Mouse (Mus musculus) activated CD4-positive, CD25-positive, alpha-beta regulatory T cell, adult 4 months (primary cell): ENCODE data around the gene Tmem259. TPM values are rescaled to one million over a fixed set of nuclear protein-coding genes. Genes with fewer than 3 reads are reported as not detected.
"Not testable (repeated sequence)": the region's sequence is repeated elsewhere in the genome, so short reads cannot be mapped to it uniquely, and the experiment has no call there.

ENCODE experiments used
- ATAC-seq: one replicate; pipeline ENCODE4 v1.8.0; 2017
- polyA plus RNA-seq, 2 experiments: library from polyadenylated mRNA; unstranded; fragments of 100-300 nt; shearing (Covaris generic); gene quantifications; one replicate each; pipeline ENCODE4 v1.2.1; 2017

Gene Tmem259
- polyA plus RNA-seq, 2 experiments from 2014 or later = 1.9 to 3.8 TPM

DNA sequence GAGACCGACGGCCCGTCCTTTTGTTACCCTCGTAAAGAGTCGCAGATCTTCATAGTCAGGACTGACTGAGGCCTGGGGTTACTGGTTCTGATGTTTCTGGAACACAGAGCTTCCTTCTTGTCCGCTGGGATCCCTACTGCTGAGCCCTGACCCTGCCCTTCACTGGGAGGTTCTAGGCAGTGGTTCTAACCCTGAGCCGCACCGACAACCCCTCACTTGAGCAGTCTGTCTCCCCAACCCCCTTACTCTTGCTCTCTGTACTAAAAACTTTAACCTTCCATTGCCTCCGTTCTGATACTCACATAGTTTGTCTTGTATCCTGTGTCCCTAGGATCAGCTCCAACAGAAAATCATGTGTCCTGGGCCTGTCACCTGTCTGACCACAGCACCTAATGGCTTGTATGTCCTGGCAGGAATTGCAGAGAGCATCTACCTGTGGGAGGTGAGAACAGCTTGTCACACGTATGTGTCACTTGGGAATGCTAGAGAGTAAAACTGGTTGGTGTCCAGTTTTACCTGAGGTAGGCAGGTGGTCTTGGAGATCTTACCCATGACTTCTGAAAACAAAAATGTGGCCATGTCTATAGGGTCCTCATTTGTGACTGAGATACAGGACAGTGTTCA is 23.3 kb downstream of the Tmem259 start:
- no peak for ATAC-seq

DNA sequence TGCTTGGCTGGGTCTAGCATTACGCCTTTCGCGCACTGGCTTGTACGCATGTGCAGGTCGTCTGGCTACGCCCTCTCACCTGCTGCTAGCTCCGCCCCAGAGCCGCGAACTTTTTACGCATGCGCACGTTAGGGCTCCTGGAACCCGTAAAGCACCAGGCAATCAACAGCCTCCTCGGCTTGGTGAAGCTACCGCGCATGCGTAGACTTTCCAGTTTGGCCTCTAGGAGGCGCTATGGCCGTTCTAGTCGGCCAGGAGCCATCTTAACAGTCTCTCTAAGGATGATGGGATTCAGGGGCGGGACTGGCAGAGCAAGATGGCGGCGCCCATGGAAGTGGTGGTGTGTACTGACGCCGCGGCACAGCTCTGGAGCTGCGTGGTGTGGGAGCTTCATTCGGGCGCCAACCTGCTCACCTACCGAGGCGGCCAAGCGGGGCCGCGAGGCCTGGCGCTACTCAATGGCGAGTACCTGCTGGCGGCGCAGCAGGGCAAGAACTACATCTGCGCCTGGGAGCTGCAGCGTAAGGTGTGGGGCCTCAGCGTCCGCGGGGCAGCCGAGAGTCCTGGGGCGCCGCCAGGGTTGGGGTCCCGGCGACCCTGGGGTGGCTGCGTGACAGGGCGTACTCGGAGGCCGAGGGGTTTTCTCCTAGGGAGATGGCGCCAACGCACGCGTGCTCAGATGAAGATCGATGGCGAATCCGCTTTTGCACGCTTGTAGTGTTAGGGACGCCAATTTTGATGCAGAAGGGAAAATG is 24.1 kb downstream of the Tmem259 start, which contains the start of gene Wdr18:
Gene Wdr18, plus strand, starts transcription at position 306 of the 755 bp plus-strand sequence.
- peak; percentile 88 for ATAC-seq

DNA sequence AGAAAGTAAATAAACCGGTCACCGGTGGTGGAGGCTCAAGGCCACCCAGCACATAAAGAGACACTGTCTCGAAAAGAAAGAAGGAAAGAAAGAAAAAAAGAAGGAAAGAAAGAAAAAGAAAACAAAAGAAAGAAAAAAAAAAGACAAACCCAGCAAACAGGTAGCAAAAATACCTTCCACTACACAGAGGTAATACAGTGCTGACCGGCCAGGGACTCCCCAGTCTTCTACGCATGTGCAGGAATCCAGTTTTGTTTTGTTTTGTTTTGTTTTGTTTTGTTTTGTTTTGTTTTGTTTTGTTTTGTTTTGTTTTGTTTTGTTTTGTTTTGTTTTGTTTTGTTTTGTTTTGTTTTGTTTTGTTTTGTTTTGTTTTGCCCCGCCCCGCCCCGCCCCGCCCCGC is 24.7 kb downstream of the Tmem259 start:
- ATAC-seq = not testable (repeated sequence)

DNA sequence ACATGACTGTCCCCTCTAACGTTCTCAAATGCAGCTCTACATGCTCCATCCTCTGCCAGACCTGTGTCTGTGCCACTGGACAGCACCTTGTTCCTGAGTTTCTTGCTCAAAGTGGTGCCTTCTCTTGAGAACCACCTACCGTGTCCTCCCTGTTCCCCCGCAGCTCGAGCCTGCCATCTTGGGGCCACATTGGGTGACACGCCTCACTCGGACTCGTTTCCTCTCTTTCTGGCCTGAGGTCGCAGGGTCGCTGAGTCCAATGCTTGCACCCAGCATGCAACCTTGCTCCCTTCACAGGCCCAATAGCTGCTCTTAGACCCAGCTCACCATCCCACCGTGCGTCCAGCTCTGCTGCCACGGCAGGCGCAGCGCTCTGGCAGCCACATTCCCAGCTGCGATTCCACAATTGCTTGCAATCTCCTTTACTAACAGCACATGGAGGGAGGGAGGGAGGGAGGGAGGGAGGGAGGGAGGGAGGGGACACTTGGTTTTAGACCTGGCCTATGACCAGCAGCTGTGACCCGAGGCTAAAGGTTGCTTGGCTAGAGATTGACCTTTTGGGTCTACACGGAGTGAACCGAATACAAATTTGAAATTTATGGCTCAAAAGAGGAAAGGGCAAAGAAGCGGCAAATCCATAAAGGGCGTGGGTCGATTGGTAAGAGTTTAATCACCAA is 25.9 kb downstream of the Tmem259 start:
- ATAC-seq = no peak

DNA sequence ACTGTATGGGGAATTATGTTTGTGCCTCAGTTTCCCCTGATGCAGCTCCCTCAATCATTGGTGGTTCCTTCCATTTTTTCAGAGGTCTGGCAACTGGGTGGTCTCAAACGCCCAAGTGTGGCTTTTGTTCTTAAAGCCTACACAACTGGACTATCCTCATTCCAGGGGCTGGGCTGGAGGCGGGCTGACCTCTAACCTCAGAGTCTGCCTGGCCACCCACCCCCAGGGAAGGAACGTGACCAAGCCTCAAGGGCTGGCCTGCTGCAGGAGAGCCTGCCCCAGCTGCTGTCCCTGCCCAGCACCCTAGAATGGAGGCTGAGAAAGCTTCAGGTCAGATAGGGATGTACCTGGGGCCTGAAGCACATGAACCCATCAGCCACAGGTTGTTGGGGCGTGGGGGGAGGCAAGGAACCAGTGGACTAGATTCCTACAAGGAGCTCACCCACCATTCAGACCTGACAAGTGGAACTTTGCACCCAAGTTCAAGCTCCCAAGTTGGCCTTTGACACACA is 27.4 kb downstream of the Tmem259 start:
- no peak for ATAC-seq

DNA sequence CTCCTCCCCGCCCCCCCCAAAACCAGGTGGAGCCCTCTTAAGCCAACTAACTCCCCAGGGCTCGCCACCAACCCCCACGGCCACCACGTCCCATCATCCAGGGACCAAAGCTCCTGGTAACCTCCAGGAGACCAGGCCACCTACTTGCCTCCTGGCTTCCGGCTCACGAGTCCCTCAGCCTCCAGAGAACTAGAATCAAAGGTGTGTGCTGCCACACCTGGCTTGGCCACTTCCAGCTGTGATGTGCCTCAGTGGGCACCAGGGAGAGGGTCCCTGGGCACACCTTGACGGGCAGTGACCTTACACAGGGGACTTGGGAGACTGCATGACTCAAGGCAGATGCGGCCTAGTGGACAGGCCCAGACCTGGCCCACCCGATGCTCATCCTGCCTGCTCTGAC is 28.4 kb downstream of the Tmem259 start:
- no peak for ATAC-seq

DNA sequence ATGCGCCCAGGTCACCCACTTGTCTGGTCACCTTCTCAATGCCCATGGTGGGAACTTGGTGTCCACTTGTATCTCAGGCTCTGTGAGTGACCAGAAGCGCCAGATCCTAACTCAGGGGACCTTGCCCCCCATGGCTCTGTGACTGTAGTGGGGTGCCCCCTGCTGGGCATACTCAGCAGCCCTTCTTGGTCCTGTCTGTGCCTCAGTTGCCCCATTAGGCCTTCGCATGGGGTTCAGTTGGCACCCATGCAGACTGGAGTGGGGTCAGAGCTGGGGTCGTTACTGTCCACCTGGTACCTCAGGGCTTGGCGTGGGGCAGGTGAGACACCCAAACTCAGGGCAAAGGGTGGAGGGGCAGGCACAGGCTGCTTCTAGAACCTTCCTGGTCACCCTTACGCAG is 30.2 kb downstream of the Tmem259 start:
- ATAC-seq = no peak

DNA sequence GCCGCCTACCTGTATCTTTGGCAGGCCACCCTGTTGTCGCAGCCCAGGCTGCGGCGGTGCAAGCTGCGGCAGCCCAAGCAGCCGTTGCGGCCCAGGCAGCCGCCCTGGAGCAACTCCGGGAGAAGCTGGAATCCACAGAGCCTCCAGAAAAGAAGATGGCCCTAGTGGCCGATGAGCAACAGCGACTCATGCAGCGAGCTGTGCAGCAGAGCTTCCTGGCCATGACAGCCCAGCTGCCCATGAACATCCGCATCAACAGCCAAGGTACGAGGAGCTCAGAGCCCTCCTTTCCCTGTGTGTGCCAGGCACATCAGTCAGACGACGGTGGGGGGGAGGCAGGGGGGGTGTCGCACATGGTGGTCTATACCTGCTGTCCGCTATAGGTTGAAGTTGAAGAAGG is 33.5 kb downstream of the Tmem259 start:
- no peak for ATAC-seq

DNA sequence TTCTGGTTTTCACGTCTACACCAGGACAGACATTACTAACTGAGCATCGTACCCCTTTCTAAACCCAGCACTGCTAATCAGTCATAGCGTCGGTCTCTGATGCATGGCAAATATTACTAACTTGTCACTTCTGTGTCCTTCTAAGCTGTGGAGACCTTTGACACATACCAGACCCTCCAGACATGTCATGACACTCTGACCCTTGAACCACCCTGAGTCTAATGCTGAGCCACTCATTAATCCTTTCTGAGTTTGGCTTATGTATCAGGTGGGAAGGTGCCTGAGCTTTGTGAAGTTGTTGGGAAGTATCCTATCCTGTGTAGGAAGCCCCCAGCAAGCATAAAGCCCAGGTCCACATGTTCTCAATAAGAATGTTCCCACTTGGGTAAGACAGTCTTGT is 34.3 kb downstream of the Tmem259 start:
- ATAC-seq = no peak

DNA sequence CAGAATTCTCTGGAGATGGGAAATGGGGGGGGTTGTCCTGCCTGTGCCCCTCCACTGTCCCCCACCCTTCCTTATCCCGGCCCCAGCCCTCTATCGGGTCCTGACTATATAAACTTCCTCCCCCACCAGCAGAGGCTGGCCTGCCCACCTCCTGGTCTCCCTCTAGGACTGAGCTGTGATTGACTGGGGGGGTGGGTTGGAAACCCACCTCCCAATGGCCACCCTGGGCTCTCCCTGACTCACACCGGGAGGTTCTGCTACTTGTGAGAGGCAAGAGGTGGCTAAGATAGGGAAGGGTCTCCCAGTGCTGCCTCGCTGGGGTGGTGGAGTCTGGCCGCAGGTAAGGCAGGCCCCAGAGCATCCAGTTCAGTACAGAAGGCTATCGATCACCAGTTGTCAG is 36.6 kb downstream of the Tmem259 start:
- no peak for ATAC-seq

DNA sequence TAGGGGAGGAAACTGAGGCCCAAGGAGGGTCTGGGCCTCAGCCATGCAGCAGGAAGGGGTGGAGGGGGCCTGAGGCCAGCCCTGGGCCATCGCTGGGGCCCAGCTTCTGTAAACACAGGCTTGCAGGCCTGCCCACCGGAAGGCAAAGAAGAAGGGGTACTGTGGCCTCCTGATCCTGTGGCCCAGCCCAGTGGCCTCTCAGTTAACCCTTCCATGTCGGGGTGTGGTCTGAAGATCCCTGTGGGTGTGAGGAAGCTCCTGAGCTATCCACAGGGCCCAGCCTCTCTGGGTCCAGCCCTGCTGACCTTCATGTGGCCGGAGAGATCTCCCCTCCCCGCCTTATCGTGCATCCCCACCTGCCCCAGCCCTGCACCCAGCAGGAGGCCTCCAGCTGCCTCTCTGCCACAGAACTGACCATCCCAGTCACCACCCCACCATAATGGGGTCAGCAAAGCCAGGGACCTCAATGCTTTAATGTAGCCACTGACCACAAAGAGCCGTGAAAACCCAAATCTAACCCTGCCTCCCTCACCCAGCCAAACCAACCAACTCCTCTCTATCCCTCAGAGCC is 37.3 kb downstream of the Tmem259 start:
- ATAC-seq = no peak

DNA sequence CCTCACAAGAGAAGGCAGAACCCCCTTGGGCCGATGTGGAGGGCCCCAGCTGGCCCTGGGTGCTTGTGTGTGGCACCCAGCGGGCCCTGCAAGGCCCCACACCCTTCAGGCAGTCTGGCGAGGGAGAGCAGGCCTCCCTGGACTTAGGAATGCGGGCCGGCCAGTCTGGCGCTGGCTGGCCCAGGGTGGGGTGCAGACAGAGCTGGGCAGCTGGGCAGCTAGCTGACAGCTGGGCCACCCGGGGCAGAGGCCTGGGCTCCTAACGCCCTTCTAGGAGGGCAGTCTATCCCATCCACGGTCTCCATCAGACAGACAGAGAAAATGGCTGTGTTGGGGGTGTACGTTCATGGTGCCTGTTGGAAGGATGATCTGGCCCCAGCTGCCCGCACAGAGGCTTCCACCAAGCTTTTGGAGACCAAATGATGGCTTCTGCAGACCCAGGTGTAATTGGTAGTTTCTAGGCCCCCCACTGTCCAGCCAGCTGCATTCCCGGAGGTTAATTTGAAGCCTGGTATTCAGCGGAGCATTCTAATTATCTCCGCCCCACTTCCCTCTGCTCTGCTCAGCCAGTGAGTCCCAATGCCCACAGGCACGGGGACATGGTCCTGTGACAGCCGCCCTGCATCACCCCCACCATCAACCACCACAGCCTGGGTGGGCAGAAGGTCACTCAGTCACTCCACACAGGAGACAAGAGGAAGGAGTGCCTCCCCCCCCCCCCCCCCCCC is 38.5 kb downstream of the Tmem259 start:
- no peak for ATAC-seq

DNA sequence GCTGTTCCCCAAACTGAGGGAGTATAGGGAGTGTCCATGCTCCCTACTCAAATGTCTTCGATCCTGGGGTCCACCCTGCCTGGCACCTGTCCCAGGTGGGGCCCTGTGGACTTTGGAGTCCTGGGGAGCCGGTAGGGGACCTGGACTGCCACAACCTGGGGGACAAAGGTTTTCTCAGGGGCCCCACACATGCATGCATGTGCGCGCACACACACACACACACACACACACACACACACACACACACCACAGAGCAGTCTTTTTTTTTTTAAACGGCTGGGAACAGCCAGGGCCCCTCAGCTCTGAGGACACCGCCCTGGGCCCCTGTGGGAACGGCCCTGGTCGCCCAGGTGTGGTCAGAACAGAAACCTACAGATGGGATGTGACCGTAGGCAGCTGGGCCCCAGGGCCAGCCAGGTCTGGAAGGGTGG is 40.6 kb downstream of the Tmem259 start:
- ATAC-seq = no peak

DNA sequence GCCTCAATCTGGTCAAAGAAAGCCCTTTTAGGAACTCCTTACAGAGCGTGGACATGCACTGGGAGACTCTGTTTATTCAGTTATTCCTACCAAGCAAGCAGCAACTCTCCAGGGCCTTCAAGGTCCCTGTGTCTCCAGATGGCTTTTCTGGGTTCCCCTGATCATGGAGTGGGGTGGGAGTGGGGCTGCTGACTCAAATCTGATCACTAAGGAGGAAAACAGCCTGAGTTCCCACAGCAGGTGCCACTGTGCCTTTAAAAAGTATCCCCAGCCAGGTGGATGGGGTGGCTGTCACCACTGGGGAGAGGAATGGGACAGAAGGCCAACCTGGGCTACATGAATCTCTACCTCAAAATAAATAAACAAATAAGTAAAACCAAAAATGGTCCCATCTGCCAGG is 41.1 kb downstream of the Tmem259 start:
- no peak for ATAC-seq

DNA sequence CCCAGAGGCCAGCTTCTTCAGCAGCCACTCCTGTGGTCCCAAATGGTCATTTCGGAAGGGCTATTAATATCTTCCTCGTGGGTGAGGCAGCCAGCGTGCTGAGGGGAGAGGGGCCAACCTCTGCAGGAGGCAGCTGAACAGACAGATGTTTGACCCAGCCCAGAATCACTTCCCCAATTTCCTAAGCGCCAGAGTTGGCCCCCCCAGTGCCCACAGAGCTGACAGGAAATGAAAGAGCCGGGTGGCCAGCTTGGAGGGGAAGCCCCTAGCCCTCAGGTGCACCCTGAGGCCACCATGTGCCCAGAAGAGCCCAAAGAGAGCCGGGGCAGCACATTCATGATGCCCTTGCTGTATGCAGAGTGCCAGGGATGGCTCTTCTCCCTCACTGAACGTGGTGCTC is 43.4 kb downstream of the Tmem259 start:
- no peak for ATAC-seq

DNA sequence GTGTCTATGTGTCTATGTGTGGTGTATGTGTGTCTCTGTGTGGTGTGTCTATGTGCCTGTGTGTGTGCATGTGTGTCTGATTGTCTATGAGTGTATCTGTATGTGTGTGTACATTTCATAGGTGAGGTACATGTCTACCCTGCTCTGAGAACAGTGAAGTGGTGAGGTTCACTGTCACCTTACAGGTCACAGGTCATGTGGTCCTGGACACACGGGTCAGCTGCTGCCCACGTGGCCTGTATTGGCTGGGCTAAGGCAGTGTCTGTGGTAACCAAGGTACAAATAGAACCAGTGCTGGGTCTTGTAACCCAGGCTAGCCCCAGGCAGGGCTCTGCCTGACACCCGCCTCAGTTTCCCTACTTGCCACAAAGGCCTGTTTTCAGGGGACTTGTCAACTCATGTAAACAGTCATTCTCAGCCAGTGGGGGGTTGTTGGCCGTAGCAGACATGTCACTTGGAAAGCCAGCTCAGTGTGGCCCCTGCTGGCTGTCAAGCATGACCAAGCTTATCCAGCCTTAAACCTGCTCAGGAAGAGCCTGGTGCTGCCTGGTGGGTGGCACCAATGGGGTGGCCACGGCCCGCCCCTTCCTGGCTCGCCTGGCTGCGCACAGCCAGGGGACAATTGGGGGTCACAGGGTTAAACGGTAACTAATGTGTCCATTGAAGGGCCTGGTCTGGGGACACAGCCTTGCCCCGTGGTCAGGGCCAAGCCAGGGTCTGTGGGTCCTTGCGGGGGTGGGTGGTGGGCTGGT is 46.2 kb downstream of the Tmem259 start:
- no peak for ATAC-seq

DNA sequence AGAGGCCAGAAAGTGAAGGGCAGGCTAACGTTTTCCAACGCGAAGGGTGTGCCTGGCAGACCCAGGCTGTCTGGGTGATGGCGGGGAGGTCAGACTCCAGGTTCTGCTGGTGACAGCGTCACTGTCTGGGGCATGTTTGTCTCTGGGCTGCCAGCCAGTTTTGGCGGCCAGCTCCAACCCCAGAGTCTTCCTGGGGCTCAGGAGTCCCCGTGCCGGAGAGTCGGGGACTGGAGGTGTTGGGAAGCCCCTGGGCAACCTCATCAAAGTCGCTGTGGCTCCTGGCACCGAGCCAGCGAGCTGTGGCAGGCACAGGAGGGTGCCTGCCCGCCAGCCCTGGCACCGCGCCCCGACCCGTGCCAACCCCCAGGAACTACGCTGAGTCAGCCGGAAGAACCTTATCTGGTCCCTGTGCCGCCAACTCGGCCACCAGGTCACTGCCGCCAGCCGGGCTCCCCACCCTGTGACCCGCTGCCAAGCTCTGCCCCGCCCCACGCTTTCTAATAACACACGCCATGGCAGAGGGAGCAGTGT is 47.2 kb downstream of the Tmem259 start:
- ATAC-seq = peak; percentile 88

DNA sequence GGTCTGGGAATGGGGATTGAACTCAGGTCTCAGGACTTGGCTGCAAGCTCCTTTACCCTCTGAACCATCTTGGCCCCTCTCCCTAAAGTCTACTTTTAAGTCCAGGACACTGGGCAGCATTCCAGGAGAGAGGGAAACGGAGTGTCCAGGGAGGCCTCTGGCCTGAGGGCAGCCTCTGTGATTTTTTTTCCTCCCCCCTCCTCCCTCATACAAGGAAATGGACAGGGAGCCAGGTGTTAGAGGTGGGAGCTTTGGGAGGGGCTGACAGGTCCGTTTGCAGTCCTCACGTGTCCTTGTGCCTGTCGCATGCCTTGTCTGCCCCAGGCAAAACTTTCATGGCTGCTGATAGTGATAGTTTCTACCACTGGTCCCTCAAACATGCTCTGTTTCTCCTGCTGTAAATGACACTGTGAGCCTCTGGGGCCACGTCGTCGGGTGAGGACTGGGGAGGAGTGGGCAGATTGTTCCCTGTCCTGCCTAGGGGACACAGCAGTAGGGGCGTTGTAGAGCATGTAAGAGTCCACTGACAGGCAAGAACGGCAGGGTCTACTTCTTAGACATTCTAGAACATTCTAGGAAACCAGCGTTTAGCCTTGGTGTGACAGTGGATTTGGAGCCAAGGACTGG is 47.7 kb downstream of the Tmem259 start:
- ATAC-seq = no peak

DNA sequence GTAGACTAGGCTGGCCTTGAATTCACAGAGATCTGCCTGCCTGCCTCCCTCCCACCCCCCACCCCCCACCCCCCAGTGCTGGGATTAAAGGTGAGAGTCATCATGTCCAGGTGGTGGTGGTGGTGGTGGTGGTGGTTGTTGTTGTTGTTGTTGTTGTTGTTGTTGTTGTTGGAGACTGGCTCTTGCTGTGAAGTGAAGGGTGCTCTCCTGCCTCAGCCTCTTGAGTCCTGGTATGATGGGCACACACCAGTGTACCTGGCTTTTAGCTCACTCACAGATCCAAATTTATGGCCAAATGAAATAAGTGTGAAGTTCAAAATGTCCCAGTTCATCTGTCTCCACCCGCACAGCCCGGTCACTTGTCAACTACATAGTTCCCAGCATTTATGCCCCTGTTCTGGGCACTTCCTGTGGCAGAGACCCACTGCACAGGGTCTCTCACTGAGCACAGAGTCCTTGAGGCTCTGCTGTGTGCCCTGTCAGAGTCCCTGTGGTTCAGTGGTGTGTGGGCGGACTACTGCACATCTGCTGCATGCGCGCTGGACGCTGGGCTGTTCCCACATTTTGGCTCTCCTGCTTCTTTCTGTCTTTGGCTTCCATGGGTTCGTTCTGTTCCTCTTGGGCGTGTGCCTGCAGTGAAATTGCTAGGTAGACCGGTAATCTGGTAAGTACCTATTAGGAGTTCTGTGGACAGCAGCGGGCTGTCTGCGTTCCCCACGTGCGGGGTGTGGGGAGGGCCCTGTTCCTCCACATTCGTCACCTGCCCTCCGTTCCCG is 49.1 kb downstream of the Tmem259 start:
- no peak for ATAC-seq

DNA sequence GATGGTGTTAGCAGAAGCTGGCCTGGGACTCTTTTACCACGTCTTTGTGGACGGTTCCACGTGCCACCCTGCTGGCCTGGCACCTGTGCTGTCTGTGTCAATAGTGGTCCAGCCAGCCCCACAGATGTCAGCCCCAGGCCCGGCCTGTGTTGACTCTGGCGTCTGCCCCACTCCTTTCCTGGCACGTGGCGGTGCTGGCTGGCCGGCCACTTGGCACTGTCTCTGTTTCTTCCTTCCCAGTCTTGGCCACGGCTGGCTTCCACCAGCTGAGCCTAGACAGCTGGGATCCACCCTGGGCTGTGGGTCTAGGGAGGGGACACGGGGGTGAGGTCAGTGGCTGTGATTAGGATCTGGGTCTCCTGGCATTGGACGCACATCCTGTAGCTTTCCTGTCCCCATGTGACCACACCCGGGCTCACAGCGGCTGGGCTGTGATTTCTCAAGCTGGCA is 49.8 kb downstream of the Tmem259 start:
- no peak for ATAC-seq
